Mouse (Mus musculus) A20 (cell line): ENCODE data around the gene Cntn1.

Source experiments
- DNase-seq: peaks from one replicate; pipeline ENCODE4 v3.0.0-alpha.2; 2011; ENCODE audit warnings: low read depth, low spot score

Cntn1 gene

DNA sequence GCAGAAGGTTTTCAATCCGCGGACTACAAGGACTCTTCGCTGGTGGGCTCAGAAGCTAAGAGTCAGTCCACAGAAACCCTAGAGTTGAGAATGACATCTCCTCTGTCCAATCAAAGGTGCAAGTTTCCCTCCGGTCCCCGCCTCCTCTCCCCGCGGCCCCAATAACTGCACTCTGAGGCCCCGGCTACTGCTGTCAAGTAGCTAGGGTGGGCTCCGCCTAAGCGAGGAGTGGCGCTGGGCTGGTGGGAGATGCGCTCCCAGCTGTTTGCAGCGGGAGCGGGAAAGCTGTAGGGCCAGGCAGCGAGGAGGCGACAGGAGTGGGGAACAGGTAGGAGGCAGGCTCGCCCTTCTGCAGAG is at the start of gene Cntn1:
Cntn1 (plus strand) TSS at position 170 of the 357 bp plus-strand sequence.
- no peak for DNase-seq

DNA sequence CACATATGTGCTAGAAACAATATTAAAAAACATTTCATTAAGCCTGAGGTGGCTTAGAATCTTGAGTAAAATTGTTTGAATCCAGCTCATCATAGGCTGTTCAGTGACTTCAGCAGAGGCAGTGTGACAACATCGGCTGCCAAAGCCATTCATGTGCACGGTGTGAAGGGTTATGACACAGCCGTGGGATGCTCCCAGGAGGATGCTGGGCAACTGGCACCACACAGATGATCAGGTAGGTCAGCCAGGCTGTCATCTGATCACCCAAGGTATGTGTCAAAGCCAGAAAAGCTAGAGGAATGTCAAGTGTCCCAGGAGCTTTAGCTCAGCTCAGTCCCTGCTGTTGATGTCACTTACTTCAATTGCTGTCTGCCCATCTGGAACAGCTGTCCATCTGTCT is 49.5 kb upstream of the Cntn1 start:
- no peak for DNase-seq

DNA sequence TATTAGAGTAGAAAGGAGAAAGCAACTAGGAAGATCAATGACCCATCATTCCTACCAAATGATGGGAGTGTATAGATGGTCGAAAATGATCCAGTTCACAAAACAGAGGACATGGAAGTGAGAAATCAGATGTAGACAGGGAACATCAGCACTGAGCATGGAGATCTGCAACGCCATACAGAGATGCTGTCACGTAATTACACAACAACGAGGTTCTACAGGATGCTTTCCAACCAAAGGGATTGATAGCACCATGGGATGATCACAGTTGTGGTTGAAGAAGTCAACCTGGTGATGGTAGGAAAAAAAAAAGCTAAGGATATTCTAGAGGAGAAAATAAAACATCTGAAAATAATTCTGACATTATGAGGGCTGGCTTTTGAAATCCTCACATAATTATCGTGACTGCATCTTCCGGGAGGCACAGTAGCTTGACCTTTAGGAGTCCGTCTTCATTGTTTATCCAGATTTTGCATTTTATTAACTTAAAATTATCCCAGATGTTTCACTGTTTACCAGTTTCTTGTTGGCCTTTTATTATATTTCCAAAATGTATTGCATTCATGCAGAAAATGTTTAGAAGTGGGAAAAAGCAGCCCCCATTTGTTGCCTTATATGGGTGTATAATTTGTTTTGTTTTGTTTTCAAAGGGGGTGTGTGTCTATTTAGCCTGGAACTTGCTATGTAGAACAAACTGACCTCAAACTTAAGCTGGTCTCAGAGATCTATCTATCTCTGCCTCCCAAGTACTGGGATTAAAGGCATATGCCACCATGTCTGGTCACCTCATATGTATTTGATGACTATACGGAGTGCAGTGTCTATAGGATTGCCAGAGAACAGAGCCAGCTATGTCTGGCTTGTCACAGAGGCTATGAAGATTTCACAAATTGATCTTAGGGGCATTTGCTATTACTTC is 38.5 kb upstream of the Cntn1 start:
- no peak for DNase-seq

DNA sequence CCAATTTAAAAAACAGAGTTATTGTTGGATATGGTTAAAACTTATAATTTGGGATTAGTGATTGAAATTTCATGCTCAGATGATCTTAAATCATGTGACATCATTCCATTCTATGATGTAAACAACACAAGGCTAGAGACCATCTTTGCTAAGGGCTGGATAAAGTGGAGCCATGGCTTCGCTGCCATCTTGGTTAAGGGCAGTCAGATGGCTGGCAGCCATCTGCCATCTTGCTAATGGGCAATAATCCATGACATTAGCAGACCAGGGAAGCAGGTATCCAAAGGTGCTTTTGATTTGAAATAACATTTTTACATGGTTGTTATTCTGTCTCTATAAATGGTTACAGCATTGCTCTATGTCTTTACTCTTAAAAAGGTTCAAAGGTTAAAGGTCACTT is 16.9 kb upstream of the Cntn1 start:
- no peak for DNase-seq

DNA sequence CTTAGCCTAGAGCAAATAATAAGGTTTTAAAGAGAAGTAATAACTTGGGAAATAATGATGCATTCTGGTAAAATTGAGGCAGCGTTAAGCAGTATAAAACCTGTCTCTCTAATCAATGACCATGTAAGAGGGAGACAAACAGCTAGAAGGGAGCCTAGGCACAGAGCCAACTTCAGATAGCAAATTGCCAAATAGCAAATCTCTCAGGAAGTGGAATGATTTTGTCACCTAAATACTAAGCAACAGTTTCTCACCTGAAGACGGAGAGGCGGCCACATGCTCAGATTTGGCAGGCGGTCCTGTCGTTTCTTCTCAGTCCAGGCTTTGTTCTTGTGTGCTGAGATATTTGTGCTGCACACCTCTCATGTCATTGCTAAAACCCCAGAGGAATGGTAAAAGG is 8.4 kb upstream of the Cntn1 start:
- no peak for DNase-seq

DNA sequence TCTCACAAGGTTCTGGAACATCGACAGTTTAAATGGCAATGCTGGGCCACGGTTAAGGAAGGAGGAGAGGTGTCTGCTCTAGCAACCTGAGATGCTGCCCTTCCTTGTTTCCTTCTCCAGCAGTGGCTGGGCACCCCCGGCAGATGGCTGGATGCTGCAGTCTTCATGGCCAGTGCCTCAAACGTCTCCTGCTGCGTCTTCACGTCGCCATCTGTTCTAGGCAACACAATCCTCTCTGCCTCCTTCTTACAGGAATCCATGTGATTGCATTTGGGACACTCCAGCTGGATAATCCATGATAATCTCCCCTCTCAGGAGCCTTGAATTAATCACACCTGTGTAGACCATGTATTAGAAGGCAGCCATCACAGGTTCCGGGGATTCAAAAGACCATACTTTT is 4.9 kb upstream of the Cntn1 start:
- no peak for DNase-seq

DNA sequence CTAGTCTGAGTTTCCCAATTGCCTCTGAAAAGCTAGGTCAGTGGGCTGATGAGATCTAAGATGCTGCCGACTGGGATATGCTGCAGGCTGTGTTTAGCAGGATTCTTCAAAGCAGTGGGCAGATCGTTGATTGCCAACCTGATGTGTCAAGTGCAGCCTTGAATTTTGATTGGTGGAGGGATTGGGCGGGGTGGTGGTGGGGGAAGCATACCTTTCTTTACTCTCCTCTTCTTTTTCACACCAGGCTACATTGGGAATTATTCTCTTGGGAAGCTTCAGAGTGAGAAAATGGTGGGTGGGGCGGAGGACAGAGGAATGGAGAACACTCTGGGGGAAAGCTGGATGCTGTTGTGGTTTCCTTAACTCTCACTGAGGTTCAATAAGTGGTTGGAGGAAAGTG is 2.9 kb upstream of the Cntn1 start:
- DNase-seq = no peak

DNA sequence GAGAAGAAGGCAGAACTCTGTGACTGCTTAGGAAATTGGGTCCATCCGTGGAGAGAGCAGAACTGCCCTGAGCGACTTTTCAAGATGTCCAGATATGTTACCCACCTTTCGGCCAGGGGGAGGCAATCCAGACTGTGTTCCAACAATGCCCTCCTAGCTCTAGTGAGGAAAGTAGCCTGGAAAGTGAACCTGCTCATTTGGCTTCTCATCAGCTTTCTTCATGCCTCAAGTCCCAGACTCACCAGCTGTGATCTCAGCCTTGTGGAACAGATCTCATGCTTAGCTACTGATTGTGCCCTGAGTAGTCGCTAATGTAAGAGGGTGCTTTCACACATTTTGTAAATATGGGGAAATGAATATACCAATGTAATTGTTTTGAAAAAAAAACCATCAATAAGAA is 2.4 kb upstream of the Cntn1 start:
- no peak for DNase-seq

DNA sequence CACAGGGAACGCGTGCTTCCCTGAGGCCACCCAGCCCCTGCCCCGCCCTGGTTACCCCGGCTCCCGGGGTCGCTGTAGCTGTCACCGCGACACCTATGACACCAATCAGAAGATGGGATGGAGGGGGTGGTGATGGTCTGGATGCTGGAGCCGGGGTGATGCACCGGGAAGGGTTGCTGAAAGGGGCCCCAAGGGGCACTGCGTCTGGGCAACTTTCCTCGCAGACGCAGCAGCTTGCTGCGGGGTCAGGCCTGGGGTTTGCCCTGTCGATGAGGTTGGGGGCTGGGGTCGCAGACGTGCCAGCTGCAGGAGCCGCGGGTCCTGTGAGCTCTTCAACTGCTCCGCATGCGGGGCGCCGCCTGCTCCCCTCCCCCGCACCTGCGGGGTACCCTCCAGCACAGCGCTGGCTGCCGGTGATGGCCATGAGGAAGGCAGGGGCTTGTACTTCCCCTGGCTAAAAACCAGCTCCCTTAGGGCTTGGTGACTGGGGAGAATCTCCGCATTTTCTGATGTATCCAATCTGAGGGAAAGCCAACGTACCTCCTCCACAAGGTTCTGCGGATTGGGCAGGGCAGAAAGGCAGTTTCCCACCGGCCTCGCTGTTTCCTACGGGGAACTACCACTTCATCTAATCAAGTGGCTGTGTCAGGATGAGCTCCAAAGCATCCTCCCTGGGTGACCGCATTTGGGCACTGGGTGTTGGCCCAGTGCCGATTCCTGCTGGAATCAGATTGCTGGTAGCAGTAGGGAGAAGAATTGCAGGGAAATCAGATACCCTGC is 578 bp downstream of the Cntn1 start:
- no peak for DNase-seq

DNA sequence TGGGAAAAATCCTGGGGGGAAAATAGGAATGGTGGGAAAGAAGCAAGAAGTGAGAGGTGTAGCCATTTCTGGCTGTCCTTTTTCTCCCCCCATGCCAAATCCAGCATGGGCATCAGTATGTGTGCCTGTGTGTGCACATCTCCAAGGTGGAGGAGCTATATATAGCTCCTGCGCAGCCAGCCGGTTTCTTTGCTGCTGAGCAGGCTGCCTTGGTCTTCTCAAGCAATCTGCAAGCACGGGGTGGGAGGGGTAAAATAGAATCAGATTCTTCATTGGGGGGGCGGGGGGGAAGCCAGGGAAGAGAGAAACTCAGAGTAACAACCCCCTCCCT is 1.1 kb downstream of the Cntn1 start:
- no peak for DNase-seq

DNA sequence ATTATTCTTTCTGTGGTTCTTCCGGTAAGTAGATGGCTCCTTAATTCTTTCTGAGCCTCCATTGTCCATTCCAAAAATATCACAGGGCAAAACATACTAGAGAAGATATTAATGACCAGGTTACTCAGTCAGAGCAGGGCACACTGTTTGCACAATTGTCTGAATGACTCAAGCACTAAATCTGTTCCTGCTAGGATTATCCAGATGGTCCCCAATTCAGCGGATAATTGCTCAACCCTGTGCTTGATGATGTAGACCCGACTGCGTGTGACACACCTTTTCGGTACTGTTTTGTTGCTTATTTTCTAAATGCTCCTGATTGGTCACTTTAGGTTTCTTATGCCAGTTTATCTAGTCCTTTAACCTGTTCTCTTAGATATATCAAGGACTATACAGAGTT is 6.6 kb downstream of the Cntn1 start:
- no peak for DNase-seq

DNA sequence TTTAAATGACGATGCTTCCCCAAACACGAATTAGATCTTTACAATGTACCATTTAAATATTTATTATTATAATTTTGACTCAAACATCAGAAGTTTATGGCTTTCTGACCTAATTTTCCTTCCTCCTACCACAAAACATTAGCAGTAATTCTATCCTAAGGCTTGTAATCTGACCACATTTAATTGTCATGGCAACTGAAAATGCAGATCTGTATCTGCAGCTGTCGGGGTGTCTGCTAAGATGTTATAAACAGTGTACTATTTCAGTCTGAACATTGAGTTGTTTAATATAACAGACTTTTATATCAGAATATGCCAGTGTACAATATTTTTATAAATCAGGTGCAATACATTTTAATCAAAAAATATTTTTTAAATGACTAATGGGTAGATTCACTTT is 10.0 kb downstream of the Cntn1 start:
- DNase-seq = no peak

DNA sequence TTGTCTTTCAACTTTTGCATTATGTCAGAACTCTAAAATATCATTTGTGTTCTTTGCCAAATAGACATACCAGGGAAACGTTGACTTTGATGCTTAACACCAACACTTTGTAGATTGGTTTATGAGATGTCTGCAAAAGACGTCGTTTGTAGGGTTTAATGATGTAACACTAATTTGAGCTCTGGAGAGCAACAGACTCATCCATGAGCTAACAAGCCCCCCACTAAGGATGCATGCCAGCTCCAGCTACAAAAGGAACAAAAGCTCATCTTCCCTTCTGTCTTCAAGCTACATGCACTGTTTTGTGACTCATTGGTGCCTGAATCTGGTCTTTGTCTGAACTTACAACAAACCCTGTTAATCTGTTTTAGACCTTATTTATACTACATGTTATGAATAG is 28.5 kb downstream of the Cntn1 start:
- DNase-seq = no peak

DNA sequence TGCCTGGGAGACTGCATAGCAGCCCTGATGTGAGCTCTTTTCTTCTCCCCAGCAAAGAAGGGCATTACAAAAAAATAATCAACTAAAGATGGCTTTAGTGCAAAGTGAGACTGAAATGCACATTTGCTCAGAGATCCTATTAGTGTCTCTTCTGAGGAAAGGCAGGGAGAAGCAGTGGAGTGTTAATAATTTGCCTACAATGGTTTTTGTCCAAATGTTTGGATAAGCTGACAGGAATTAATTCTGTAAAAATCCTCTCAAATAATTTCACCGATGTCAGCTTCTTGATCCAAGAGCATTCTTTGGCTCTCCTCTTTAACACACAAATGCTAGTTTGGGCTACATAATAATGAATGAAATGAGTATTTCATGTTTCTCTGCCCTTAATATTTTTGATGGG is 34.9 kb downstream of the Cntn1 start:
- no peak for DNase-seq

DNA sequence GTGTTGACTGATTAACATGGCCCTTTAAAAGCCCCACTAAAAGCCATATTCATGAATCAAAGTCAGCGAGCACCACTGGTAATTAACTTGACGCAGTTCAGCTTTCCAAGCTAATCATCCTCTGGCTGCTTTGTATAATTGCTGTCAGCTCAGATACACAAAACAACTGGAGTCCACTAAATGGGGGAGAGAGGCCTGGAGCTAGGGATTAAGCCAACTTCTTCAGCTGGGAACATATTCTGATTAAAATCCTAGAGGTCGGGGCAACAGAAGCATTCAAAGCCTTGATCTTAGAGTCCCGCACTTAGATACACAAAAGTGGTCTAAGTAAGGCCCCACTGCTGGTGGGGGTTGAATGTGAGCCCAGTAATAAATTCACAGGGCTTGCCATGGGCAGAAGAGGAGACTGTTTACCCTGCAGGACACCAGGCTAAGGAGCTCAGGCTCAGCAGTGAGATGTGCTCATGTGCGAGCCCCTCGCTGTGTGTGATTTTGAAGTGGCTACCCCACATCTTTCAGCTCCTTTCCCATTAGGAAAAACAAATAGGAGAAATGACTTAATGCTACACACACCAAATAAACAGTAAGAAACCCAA is 36.8 kb downstream of the Cntn1 start:
- no peak for DNase-seq

DNA sequence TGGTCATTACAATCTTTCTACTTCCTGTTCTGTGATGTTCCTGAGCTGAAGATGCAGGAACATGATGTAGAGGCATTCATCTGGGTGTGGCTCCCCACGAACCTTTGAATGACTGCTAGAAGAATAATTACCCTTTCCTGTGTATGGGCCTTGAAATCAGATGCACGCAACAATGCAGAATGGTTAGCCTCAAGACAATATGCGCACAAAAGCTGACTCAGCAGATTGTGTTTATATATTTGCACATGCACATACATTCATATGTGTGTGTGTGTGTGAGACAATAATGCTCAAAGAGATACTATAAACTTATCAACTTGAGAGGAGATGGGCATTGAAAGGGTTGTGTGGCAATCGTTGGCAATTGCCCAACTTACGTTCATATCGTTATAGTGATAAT is 39.8 kb downstream of the Cntn1 start:
- no peak for DNase-seq

DNA sequence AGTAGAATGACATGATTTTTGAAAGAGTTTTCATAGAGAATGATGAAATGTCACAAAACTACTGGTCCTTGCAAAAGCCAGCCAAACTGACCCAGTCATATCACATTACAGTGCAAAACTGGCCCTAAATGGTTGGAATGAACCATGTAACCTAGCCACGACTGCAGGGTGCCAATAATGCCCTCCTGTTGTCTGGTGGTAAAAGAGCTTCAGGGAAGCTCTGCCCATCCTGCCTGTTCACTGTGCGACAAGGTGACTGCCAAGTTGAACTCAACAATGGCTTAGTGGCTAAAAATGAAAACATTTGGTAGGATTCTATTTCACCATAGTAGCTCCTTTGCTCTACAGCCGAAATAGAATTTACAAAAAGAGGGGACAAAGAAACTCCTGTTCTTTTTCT is 41.1 kb downstream of the Cntn1 start:
- no peak for DNase-seq

DNA sequence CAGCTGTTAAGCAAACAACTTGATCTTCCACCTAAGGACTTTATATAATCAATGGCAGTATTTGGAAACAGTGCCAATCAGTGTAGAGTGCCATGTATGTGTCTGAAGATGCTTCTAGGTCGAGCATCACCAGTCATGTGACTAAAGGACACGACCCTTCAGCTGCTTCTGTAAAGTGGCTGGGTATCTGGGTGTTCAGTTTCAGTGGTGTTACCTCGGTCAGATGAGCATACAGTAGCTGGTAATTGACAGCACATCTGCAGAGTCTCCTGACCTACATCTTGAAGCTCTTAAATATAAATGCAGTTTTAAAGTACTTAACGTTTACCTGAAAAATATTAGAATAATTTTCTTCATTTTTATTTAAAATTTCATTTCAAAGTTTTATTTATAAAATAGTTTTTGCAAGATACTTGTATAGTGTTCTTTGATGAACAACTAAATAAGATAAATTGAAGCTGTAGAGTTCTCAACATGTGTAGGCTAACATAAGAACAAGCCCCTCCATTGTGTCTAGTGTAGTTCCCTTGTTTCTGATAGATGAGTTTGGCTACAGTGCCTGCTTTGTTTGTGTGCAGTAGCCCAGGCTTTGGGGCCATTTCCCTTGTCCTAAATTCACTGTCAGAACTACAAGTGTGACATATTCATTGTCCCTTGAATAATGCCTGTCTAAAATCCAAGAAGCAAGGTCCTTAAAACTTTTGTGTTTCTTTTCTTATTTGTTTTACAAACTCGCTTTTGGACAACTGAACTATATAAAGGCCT is 48.6 kb downstream of the Cntn1 start:
- DNase-seq = no peak

DNA sequence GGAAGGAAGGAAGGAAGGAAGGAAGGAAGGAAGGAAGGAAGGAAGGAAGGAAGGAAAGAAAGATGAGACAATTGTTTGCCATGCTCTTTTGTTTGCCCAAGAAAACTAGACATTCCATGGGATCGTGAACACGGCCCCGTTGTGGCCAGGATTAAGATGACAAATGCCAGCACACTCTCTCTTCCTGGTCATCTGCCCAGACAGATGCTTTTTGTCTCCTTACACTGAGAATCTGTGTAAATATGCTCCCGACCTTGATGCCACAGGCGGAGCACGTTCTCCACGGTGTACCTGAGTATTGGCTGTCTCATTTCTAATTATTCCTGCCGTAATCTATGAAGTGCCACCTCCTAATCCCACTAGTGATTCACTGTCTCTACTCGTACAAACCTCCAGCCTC is 51.0 kb downstream of the Cntn1 start:
- DNase-seq = no peak

DNA sequence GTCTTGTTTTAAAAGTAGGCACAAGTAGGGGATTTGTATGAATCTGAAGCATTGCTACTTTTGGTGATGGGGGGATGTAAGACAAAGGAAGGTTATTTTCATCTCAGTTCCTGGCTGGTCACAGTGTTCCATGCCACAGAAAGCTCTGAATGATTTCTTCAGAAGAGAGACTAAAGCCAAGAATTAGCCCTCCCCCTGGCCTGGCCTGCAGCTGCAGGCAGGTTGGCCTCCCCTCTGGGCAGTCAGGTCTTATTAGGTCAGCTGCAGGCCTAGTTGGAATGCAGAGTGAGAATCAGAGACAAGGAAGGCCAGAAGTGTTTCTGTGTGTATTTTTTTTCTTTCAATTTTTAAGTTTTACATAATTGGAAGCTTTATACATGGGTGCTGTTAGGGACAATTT is 61.5 kb downstream of the Cntn1 start:
- no peak for DNase-seq

DNA sequence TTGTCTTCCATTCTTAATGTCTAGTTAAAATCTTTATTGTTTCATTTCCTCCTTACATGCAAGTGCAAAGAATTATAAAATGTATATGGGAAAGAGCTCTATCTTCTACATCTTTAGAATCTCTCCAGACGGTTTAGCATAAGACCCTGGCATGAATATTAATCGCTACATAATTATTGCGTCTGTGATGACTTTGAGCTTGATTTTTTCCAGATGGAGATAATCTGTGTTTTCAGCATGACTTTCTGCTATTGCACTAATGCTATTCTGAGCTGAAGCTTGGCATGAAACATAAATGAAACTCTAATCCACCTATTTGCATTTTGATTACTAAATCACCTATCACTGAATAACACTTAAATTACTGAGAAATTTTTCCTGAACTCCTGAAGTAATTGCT is 82.0 kb downstream of the Cntn1 start:
- DNase-seq = no peak

DNA sequence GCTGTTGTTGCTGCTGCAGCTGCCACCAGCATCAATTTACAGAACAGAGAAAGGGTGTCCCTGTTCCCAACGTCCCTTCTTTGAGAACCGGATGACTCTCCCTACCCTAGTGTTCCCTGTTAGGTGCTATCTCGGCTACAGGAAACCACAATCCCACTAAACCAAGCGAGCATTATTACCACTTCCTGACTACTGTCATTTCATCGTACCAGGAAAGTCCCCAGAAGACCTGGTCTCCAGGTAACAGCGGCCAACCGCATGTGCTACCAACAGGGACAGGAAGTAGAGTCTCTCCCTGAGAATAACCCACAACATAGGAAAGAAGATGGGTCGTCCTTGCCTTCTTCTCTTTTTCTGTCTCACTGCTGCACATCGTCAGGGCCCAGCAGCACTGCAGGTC is 83.3 kb downstream of the Cntn1 start:
- DNase-seq = no peak
